Mouse (Mus musculus) monocyte, adult 2 months (primary cell): ENCODE results near the gene Vasp.

ENCODE experiments used
- DNase-seq, 2 experiments: peaks; one replicate each; pipeline ENCODE4 v3.0.0; 2022; ENCODE audit warnings: low spot score in 2 of 2, low read depth in 1 of 2

The Vasp gene

DNA sequence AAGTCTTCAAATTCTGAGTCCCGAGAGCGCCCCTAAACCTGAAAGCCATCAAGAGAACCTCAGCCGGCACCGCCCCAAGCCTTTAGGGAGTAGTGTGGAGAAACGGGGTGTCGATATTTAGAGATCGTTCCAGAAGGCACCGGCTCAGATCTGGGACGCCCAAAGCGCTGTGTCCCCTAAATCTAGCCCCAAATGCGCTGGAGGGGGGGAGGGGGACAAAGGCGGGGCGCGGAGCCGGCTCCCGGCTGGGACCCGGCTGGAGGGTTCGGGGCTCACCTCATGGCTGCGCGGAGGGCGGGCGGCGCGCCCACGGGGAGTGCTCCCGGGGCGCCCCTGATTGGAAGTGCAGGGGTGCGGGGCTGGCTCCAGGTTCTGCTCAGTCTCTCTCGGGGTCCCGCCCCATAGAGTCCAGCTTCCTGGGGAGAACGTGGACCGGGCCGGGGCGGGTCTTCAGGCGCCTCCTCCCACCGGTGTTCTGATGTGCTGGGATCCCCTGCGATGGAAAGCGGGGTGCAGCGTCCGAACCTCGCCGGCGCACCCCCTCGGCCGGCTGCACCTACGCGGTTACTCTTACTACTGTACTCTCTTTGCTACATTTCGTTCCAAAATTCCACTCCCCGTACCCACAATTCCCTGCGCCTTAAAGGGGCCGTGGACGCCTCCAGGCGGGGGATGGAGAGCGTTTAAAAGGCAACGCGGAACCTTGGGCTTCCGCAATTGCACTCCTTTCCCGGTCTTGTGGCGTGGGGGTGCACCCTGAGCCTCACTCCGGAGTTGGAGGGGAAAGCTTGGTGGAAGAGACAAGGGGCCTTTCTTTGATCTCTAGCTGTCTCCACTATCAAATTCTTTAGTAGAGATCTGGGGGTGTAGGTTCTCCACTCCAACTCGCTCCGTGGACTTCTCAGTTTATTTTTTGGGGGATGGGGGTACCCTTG, at the start of gene Vasp:
Vasp (minus strand) TSS at position 580 of the 935 bp plus-strand sequence.
- peak; percentile 52 to 73 for DNase-seq

DNA sequence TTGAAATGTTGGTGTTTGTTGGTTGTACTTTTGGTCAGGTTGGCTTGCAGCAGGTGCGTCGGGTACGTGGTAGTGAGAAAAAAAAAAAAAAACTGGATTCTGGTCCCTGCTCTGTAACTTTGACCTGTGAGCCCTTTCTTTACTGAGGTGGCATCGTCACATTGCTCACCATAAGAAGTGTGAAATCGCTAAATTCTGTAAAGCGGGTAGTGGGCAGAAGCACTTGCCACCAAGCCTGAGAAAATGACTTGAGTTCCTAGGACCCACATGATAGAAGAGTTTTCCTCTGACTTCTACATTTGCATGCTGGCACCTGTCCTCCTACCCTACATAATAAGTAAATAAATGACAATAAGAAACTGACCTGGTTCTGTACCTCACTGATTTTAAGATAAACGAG, 49.0 kb upstream of the Vasp start:
- DNase-seq: no peak

DNA sequence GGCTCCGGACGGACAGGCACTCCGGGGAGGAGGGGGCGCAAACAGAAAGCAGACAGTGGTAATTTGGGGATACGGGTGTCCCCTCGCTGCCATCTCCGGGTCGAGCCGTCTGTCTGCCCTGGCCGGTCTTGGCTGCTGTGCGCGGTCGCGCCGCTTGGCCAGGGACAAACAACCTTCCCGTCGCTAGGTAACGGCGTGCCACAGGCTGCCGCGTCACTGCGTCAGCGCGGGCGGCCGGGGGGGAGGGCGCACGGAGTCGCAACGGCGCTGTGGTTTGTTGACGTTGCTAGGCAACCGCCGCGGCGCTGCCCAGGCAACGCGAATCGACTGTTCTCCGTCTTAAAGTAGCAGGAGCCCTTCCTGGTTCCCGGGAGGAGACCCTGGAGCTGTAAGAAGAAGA, 48.3 kb upstream of the Vasp start:
- peak; percentile 90 to 95 for DNase-seq

DNA sequence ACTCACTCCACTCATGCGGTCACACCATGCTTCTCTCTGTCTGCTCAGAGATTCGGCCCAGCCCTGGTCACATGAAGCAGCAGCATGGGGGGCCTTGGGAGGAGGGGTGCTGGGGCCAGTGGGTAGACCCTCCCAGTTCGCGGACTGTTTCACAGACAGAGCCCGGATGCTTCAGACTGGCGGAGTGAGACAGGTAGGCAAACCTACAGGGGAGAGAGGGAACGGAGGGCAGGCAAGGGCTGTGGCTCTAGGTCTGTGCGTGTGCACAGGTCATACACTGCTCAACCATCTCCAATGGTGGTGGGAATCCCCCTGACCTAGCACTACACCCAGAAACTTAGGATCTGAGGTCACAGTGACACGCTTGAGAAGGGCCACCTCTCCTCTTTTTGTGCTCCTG, 47.8 kb upstream of the Vasp start:
- no peak for DNase-seq

DNA sequence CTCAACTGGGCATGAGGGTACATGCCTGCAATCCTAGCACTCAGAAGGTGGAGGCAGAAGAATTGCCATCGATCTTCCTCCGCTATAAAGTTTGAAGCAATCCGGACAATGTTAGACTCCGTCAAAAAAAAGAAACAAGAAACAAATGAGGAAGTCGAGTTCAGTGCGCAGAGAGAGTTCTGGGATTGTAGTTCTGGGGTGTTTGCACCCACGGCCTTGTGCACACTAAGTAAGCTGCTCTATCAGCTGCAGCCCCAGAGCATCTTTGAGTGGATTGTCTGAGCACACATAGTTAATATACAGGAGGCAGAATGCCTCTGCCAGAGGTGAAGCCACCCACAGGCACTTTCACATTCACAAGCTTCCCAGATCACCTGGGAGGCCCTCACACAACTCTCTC, 47.1 kb upstream of the Vasp start:
- peak in 1 of 2 experiments; percentile 47 for DNase-seq

DNA sequence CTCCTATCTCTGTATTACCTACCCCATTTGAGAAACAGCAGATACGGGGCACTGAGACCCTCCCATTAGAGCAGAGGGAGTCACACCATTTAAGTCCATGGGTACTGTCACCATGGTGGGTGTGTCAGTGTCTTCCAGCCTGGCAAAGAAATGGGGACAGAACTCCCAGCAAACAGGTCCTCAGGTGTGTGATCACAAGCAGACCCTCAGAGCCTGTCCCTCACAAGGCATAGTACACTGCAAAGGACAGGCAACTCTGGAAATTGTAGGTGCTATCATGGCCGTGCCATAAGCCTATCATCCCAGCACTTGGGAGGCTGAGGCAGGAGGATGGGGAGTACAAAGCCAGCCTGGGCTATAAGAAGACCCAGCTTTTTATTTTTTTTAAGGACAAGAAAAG, 46.6 kb upstream of the Vasp start:
- no peak for DNase-seq

DNA sequence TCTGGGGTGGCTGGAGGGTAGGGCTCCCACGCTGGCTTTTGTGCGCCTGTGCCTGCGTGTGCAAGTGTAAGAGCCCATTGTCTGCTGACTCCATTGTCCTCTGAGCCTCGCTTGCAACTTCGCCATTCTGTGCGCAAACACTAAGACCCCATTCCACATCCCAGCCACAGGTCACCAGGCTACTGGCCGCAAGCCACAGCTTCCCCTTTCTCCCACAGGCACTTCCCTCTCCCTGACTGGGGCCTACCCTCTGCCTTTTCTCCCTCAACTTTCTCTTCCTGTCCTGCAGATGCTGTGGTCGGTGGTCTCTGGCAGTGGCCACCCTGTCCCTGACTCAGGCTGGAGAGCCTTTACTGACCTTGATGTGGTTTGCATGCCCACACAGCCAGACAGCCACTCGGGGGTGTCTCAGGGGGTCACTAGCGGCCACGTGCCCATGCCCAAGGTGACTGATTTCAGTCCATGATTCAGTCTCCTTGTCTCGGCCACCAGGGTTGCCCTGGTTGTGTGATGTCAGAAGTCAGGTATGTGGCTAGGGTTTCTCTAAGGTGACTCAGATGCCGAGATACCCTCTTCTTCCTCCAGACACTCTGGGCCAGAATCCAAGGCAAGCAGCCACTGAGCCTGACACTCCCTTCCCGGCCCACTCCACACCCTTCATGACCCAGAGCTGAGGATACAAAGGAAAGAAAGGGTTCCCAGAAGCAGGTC, 45.0 kb upstream of the Vasp start:
- DNase-seq: peak; percentile 68 to 88

DNA sequence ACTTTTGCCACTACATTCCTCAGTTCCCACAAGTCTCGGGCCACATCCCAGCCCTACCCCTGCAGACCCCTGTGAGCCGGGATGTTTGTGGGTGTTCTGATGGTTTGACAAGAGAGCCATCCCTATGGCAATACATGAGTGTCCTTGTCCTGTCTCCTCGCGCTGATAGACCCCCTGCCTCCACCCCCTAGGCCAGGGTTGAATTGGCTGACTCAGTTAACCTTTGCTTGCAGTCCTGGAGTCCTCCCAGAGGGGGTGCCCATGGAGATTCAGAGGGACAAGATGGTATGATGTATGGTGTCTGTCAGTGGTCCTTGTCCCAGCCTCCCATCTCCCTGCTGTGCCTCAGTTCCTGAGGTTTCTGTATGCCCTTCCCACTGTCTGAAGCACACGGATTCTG, 42.4 kb upstream of the Vasp start:
- no peak for DNase-seq

DNA sequence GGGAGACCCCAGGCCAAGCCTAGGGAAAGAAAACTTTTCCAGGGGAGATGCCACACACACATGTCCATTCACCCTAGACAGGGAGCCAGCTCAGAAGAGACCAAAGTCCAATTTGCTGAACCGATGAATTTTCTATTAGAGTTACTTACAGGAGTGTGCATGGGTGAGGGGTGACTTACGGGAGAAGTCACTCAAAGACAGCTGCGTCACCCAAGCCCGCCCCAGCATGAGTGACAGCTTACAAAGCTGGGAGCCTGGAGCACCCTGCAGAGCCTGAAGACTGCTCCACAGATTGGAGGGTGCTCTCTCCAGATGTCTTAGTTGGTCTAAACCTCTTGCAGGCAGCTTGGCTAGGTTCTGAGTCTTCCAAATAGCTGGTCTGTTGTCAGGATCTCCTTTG, 40.4 kb upstream of the Vasp start:
- DNase-seq: no peak

DNA sequence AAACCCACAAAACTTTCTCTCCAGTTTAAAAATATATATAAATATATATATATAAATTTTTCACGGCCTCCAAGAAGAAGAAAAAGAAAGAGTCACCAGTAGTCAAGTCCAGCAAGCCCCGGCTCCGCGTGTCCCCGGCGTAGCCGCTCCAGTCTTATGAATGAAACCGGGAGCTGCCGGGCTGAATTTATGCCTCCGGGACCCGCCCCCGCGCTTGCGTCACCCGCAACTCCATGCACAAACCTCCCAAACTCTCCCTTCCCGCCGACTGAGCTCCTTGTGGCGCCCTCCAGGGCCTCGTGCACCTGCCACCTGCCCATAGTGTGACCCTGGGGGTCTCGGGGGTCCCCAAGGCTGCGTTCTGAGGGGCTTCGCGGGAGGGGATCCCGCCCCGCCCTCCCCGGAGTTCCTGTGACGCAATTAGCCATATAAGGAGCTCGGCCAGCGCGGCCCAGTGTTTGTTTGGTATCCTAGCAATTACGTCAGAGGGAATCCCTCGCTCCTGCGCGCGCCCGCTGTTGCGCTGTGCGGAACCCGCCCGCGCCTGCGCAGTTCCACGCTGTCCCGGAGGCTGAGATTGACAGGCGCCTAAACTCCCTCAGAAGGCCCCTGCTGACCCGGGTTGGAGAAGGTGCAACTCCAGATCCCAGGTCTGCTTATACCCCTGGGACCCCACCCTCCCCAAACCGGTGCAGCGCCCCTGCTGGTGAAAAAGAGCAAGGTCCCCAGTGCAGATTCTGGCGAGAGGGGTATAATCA, 38.4 kb upstream of the Vasp start, which contains the start of gene Fosb:
Fosb (minus strand) TSS at position 168 of the 758 bp plus-strand sequence.
- DNase-seq: peak; percentile 90 to 93

DNA sequence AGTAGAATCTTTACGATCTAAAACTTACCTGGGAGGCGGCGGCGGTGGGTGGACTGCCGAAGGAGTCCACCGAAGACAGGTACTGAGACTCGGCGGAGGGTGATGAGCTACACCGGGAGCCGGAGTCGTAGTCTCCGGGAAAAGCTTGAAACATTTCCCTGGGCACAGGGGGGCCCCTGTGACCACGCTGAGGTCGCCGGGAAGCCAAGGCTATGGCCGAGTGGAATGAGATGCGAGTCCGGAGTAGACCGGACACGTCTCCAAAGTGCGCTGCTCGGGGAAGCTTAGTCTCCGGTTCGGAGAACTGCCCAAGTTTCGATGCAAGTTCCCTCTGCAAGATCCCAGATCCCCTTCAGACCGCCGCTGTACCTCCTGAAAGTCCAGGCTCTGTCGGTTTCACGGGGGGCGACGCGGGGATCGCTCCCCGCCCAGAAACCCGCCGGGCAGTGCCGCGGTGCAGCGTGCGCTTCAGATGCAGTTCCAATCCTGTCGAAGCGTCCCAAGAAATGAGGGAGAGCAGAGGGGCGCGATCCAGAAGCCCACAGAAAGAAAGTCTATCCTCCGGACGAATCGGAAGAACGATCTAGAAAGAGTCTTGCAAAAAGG, 37.8 kb upstream of the Vasp start:
- peak in 1 of 2 experiments; percentile 12 for DNase-seq

DNA sequence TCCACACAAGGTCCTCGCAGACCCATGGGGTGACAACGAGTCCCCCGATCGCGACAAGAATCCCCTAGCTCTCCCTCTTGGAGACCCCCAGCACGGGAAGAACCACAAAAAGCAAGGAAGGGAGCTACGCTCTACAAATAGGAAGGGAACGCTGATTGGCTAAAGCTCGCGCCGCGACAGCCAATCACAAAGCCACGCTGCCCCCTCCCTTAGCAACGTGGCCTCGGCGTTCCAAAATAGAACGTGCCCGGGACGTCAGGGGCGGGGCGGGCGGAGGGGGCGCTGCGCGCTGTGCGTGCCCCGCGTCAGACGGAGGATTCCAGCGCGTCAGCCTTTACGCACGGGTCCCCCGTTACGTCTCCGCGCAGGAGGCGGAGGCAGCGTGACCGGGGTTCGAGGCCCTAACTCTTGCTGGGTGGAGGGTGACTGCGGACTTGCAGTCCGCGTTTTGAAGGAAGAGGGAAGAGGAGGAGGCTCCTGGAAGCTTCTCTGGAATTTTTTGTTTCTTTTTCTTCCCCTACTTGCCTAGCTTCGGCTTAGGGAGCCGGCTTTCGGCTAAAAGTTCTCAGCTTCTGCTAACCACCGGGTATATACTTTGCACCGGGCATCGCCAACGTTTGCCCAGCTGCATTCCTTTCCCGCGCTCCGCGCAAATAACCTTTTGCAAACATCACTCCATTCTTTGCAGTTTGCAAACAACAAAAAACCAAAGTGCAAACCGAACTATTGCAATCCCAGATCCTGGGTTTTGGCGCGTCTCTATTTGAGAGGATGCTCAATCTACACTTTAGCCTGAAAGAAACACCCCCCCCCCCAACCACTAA, 37.0 kb upstream of the Vasp start:
- peak in 1 of 2 experiments; percentile 87 for DNase-seq

DNA sequence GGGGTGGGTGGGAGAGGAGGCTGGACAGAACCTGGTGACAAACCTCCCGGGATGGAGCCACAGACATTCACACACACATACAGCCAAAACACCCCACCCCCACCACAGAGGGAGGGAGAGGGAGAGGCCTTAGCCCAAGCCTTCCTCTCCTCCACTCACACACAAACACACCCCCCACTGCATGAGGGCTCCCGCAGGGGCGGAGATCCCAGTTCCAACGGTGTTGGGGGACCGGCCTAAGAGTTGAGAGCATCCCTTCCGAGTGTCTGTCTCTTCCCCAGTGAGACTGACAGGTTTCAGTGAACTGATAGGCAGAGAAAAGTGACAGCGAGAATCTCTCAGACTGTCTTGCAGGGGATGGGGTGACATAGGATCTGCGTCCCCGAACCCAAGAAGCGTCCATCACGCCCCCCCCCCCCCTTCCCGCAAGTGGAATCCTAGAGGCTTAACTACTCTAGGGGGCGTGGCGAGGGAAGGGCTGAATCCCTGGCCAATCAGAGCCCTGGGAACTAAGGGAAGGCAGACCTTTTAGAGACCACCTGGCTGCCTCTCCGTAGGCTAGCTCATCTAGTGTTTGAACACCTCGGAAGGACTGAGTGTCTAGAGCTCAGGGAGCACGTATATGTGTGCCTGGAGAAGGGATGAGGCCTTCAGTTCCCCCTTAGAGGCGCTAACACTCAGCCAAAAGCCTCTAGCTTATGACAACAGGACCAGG, 36.3 kb upstream of the Vasp start:
- no peak for DNase-seq

DNA sequence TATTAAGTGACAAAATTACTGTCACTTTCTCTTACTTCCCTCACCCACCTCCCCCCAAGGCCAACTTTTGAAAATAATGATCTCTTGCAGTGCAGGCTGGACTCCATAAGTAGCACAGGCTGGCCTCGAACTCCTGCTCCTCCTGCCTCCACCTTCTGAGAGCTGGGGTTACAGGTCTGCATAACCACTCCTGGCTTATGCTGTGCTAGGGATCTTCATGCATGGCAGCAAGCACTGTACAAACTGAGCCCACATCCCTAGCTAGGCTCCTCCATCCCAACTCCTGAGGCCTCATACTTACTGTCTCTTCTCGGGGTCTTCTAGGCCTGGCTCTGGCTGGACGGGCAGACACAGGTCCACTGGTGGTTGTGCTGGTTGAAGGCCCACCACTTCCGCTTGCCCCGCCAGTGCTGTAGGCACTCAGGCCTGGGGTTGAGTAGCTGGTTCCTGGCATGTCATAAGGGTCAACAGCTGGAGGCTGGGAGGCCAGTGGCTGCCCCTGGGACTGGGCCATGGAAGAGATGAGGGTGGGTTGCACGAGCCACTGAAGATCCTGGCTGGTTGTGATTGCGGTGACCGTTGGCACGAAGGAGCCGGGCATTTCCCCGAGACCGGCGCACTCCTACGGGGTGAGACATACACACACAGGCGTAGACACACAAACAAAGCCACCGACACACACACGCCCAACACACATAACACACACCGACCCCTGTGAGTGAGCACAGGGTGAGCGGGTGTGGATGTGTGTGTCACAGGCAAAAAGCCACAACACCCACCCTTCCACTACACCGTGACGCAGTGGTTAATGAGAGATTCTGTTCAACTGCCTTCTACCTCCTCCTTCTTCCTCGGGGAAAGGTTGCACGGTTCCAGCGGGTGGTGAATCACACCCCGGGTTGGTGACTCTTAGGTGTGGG, 35.5 kb upstream of the Vasp start:
- DNase-seq: no peak

DNA sequence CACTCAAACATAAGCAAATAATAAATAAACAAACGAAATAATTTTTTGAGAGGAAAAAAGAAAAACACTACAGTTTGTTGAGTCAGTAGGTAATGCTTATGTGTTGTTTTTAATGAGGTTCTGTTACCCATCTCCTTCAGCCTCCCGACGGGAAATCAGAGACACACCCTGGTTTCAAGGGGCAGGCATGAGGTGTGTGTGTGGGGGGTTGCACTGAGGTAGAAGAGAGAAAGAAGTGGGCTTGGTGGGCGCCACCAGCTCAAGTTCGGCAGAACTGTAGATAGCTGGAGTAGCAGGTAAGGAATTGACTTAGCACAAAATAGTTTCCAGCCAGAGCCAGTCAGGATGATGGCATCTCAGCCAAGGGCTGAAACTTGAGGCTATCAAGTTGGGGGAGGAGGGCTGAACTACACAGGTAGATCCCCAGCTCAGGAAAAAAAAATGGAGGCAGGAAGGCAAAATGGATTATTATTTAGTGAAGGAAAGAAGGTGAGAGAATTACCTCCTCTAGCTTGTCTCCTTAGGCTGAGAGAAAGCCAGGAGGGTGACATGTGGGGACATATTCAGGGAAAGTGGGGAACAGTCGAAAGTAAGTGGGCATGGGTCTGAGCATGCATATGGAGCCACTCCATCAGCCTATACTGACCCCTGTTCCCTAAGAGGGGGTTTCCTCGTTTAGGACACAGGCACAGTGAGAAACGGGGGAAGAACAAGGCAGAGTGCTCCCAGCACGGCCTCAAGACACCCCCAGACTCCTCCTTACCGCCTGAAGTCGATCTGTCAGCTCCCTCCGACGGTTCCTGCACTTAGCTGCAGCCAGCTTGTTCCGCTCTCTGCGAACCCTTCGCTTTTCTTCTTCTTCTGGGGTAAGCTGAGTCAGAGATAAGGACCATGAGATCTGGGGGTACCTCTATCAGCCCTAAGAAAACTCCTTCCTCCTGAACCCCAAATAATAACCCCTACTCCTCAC, 34.5 kb upstream of the Vasp start:
- no peak for DNase-seq

DNA sequence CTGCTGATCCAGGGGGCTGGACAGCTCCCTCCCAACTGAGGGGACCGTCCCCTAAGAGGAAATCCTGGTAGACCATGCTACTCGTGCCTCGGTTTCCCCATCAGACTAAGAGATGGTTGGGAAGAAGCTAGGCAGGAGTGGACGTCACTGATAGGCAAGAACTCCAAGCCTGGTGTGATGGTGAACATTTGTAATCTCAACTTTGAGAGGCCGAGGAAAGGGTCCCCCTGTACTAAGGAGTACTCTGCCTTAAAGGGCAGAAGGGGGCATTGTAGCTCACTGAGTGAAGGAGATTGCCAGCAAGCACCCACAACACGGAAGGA, 33.8 kb upstream of the Vasp start:
- DNase-seq: no peak
